Mouse (Mus musculus) CH12.LX (cell line): ENCODE measurements around the gene Kpna7.

ENCODE experiments used
- CTCF ChIP-seq, 2 experiments: IDR thresholded peaks in 1 of 2; conservative IDR thresholded peaks in 1 of 2; 2 replicates each; pipeline ENCODE4 v1.5.1; 2011 to 2012; ENCODE audit warnings: low read depth in 2 of 2, low read length in 2 of 2, improper control_type of control experiment in 1 of 2, inconsistent platforms in 1 of 2, mild to moderate bottlenecking in 1 of 2, moderate library complexity in 1 of 2
- EP300 ChIP-seq: IDR thresholded peaks from 2 replicates; pipeline ENCODE4 v1.6.1; 2011; ENCODE audit warnings: low read length, improper control_type of control experiment
- ETS1 ChIP-seq: conservative IDR thresholded peaks from 2 replicates; pipeline ENCODE4 v1.6.1; 2012; ENCODE audit warnings: low read depth, mild to moderate bottlenecking, inconsistent platforms, low read length, improper control_type of control experiment, moderate library complexity
- HCFC1 ChIP-seq: IDR thresholded peaks from 2 replicates; pipeline ENCODE4 v1.6.1; 2012; ENCODE audit warnings: low read depth, mild to moderate bottlenecking, inconsistent platforms, low read length, improper control_type of control experiment
- IRF4 ChIP-seq: IDR thresholded peaks from 2 replicates; pipeline ENCODE4 v1.6.1; 2014; ENCODE audit warnings: low read depth, mild to moderate bottlenecking, inconsistent platforms, low read length, improper control_type of control experiment
- PAX5 ChIP-seq: IDR thresholded peaks from 2 replicates; pipeline ENCODE4 v1.6.1; 2012; ENCODE audit warnings: low read length, inconsistent platforms, mixed read lengths
- POLR2A ChIP-seq: IDR thresholded peaks from 2 replicates; pipeline ENCODE4 v1.6.1; 2011; ENCODE audit warnings: low read depth, mild to moderate bottlenecking, improper control_type of control experiment, low read length
- RAD21 ChIP-seq: IDR thresholded peaks from 2 replicates; pipeline ENCODE4 v1.6.1; 2011; ENCODE audit warnings: low read depth, mild to moderate bottlenecking, low read length, improper control_type of control experiment, moderate library complexity
- TBP ChIP-seq: conservative IDR thresholded peaks from 2 replicates; pipeline ENCODE4 v1.6.1; 2011; ENCODE audit warnings: low read depth, low read length, improper control_type of control experiment
- UBTF ChIP-seq: IDR thresholded peaks from 2 replicates; pipeline ENCODE4 v1.6.1; 2012; ENCODE audit warnings: low read depth, mild to moderate bottlenecking, inconsistent platforms, low read length, improper control_type of control experiment, moderate library complexity
- ZC3H11A ChIP-seq: IDR thresholded peaks from 2 replicates; pipeline ENCODE4 v1.6.1; 2012; ENCODE audit warnings: low read depth, mild to moderate bottlenecking, inconsistent platforms, low read length, improper control_type of control experiment
- ZKSCAN1 ChIP-seq: IDR thresholded peaks from 2 replicates; pipeline ENCODE4 v1.6.1; 2012; ENCODE audit warnings: low read depth, inconsistent platforms, low read length, improper control_type of control experiment, borderline replicate concordance

- TF ChIP-seq CTCF (conservative IDR thresholded peaks at IDR 0.05 in 1 of 2, IDR thresholded peaks at IDR 0.05 in 1 of 2; ENCODE audit: low read depth in 2 of 2, low read length in 2 of 2) (no peak), EP300 (no peak), IRF4 (no peak), POLR2A (no peak), ZKSCAN1 (no peak), UBTF (no peak), TBP (no peak), RAD21 (no peak), PAX5 (no peak), HCFC1 (no peak), ZC3H11A (no peak), ETS1 (no peak)
Observed at GRCm38 (mm10) chr5:145123396-145123795, 39.6 kb upstream of the Kpna7 start.
